Mouse (Mus musculus) forebrain, embryonic 10.5 days (tissue): ENCODE measurements around the gene Gmnn. TPM values are rescaled to one million over a fixed set of nuclear protein-coding genes. Genes with fewer than 3 reads are reported as not detected.
A peak's percentile ranks its signal among the peaks of the same experiment; 100 is the strongest.

ENCODE experiments used
- DNase-seq: peaks from one replicate; pipeline ENCODE4 v3.0.0-alpha.2; 2017; ENCODE audit warnings: low spot score; ENCODE audit errors: extremely low spot score
- H3K27ac ChIP-seq: fragments of 300-500 bp; sonication (generic); 2 replicates; pipeline ENCODE4 v1.5.1; 2016; ENCODE audit warnings: mild to moderate bottlenecking
- H3K27me3 ChIP-seq: fragments of 300-500 bp; sonication (generic); 2 replicates; pipeline ENCODE4 v1.6.1; 2016; ENCODE audit warnings: mild to moderate bottlenecking; ENCODE audit not compliant: poor library complexity, severe bottlenecking
- H3K36me3 ChIP-seq: fragments of 300-500 bp; sonication (generic); replicated peaks from 2 replicates; pipeline ENCODE4 v1.6.1; 2016; ENCODE audit warnings: mild to moderate bottlenecking, moderate library complexity
- H3K4me1 ChIP-seq: fragments of 300-500 bp; sonication (generic); 2 replicates; pipeline ENCODE4 v1.6.1; 2016
- H3K4me3 ChIP-seq: fragments of 300-500 bp; sonication (generic); 2 replicates; pipeline ENCODE4 v1.5.1; 2016; ENCODE audit warnings: mild to moderate bottlenecking, moderate library complexity
- H3K9me3 ChIP-seq: fragments of 300-500 bp; sonication (generic); 2 replicates; pipeline ENCODE4 v1.6.1; 2016; ENCODE audit warnings: mild to moderate bottlenecking, moderate library complexity
- WGBS: fragments of 180-500 bp; shearing (Covaris S2); methylation state at CpG from one replicate; pipeline ENCODE4 v1.1.7; 2016; 5-methylcytosine and 5-hydroxymethylcytosine counted together
- polyA plus RNA-seq: library from polyadenylated mRNA; unstranded; fragments of >200 nt; fragmentation: Nextera tagmentation; extraction: Ambion mirVana; gene quantifications from 2 replicates; pipeline ENCODE4 v1.2.1, GENCODE M21; 2016

Gene Gmnn
- polyA plus RNA-seq, 1 experiment from 2014 or later, result 208 TPM

- no peak overlapping the region for H3K27ac ChIP-seq
- H3K9me3 ChIP-seq, result no peaks in the 10 kb centered on the region
- H3K27me3 ChIP-seq, result peaks cover 14% of the 10 kb centered on the region; the same call in 1 of the 2 replicates
- 91% methylated on average over 9 of the region's 9 CpGs for WGBS
- H3K4me3 ChIP-seq, result no peak overlapping the region
- H3K4me1 ChIP-seq, result peaks cover 23% of the 10 kb centered on the region
- no peaks in the 10 kb centered on the region for H3K36me3 ChIP-seq
- DNase-seq, result no peak
These were observed 45.3 kb downstream of the Gmnn start for GRCm38 (mm10) chr13:24716441-24716840.

GRCm38 (mm10) chr13:24715601-24716000, 46.1 kb downstream of the Gmnn start:
- WGBS, result 74% methylated on average over 5 of the region's 5 CpGs
- Histone ChIP-seq H3K9me3 (no peaks in the 10 kb centered on the region), H3K27me3 (peaks cover 14% of the 10 kb centered on the region; the same call in 1 of the 2 replicates), H3K4me1 (peaks cover 23% of the 10 kb centered on the region), H3K4me3 (no peak overlapping the region), H3K36me3 (no peaks in the 10 kb centered on the region), H3K27ac (0 out of 2 replicates have a peak overlapping the region, but pooled peaks have one; percentile 35)
- DNase-seq, result no peak

- Histone ChIP-seq H3K27me3 (peaks cover 14% of the 10 kb centered on the region; the same call in 1 of the 2 replicates), H3K4me3 (no peak overlapping the region), H3K27ac (no peak overlapping the region), H3K9me3 (no peaks in the 10 kb centered on the region), H3K36me3 (no peaks in the 10 kb centered on the region), H3K4me1 (peaks cover 31% of the 10 kb centered on the region)
- WGBS, result 82% methylated on average over 9 of the region's 9 CpGs
- DNase-seq, result no peak
These were observed 47.3 kb downstream of the Gmnn start for GRCm38 (mm10) chr13:24714360-24714885.

GRCm38 (mm10) chr13:24713434-24714000, 48.2 kb downstream of the Gmnn start:
- H3K27ac ChIP-seq, result peak overlapping the region; percentile 21; the same call in 1 of the 2 replicates
- 7% methylated on average over 16 of the region's 16 CpGs for WGBS
- peak overlapping the region; percentile 30; the same call in 1 of the 2 replicates for H3K4me3 ChIP-seq

GRCm38 (mm10) chr13:24712581-24713130, 49.1 kb downstream of the Gmnn start:
- no peak for DNase-seq
- H3K27ac ChIP-seq, result no peak overlapping the region
- H3K4me1 ChIP-seq, result peaks cover 32% of the 10 kb centered on the region
- 92% methylated on average over 7 of the region's 7 CpGs for WGBS
- no peaks in the 10 kb centered on the region for H3K9me3 ChIP-seq
- peaks cover 14% of the 10 kb centered on the region; the same call in 1 of the 2 replicates for H3K27me3 ChIP-seq
- no peak overlapping the region for H3K4me3 ChIP-seq
- no peaks in the 10 kb centered on the region for H3K36me3 ChIP-seq

More at GRCm38 (mm10) chr13:24713434-24714000, 48.2 kb downstream of the Gmnn start:
- H3K4me1 ChIP-seq, result peaks cover 32% of the 10 kb centered on the region
- peaks cover 14% of the 10 kb centered on the region; the same call in 1 of the 2 replicates for H3K27me3 ChIP-seq
- no peaks in the 10 kb centered on the region for H3K36me3 ChIP-seq
- H3K9me3 ChIP-seq, result no peaks in the 10 kb centered on the region
- DNase-seq, result peak; percentile 85

- no peaks in the 10 kb centered on the region for H3K9me3 ChIP-seq
- no peaks in the 10 kb centered on the region for H3K36me3 ChIP-seq
- H3K4me3 ChIP-seq, result no peak overlapping the region
- no peak for DNase-seq
- H3K27ac ChIP-seq, result no peak overlapping the region
- peaks cover 32% of the 10 kb centered on the region for H3K4me1 ChIP-seq
- 71% methylated on average over 7 of the region's 7 CpGs for WGBS
- peaks cover 14% of the 10 kb centered on the region; the same call in 1 of the 2 replicates for H3K27me3 ChIP-seq
These were observed 50.8 kb downstream of the Gmnn start for GRCm38 (mm10) chr13:24710968-24711367.

GRCm38 (mm10) chr13:24709656-24710396, 51.9 kb downstream of the Gmnn start:
- WGBS, result 64% methylated on average over 12 of the region's 12 CpGs
- Histone ChIP-seq H3K27me3 (peaks cover 8% of the 10 kb centered on the region; the same call in 1 of the 2 replicates), H3K9me3 (no peaks in the 10 kb centered on the region), H3K4me3 (no peak overlapping the region), H3K36me3 (no peaks in the 10 kb centered on the region), H3K4me1 (peaks cover 26% of the 10 kb centered on the region), H3K27ac (no peak overlapping the region)
- DNase-seq, result no peak

GRCm38 (mm10) chr13:24702128-24702527, 59.6 kb downstream of the Gmnn start:
- DNase-seq, result no peak
- Histone ChIP-seq H3K27me3 (no peaks in the 10 kb centered on the region), H3K4me1 (no peaks in the 10 kb centered on the region), H3K36me3 (no peaks in the 10 kb centered on the region), H3K4me3 (no peak overlapping the region), H3K27ac (no peak overlapping the region), H3K9me3 (no peaks in the 10 kb centered on the region)
- WGBS, result 81% methylated on average over 5 of the region's 5 CpGs

Other genes with a start within 250 kb of the Gmnn start
- 1.5 and 2.2 TPM in 2 replicates for gene Ripor2, start 179.7 kb downstream of the Gmnn start, polyA plus RNA-seq
- gene Armh2, start 20.7 kb downstream of the Gmnn start, polyA plus RNA-seq, result 0.18 and 0.22 TPM in 2 replicates
- 11.4 TPM in 2 replicates for gene BC005537, start 39.7 kb upstream of the Gmnn start, polyA plus RNA-seq
- 61.7 TPM in 2 replicates for gene Acot13, start 69.6 kb upstream of the Gmnn start, polyA plus RNA-seq
- gene Tdp2, start 69.8 kb upstream of the Gmnn start, polyA plus RNA-seq, result 80.2 and 82.4 TPM in 2 replicates
- 0.17 and 0.43 TPM in 2 replicates for gene D130043K22Rik, start 83.2 kb upstream of the Gmnn start, polyA plus RNA-seq
- gene Aldh5a1, start 175.7 kb upstream of the Gmnn start, polyA plus RNA-seq, result 8.1 and 8.5 TPM in 2 replicates
- gene Gpld1, start 181.2 kb upstream of the Gmnn start, polyA plus RNA-seq, result 0.25 and 0.40 TPM in 2 replicates